Mouse (Mus musculus) liver, embryonic 14.5 days (tissue): ENCODE measurements around the gene Gm45062.

Experiments used
- CTCF ChIP-seq: IDR thresholded peaks from 2 replicates; pipeline ENCODE4 v1.5.1; 2016; ENCODE audit warnings: antibody characterized with exemption, low read depth, control low read depth
- EP300 ChIP-seq: IDR thresholded peaks from 2 replicates; pipeline ENCODE4 v1.6.1; 2016; ENCODE audit warnings: antibody characterized with exemption, low read depth

GRCm38 (mm10) chr6:8271047-8271446 lies 11.8 kb downstream of the Gm45062 start:
- TF ChIP-seq CTCF (no peak), EP300 (no peak)
